Mouse (Mus musculus) cerebellum, adult (tissue): ENCODE measurements around the gene Numb.
"Not testable (repeated sequence)": the region's sequence is repeated elsewhere in the genome, so short reads cannot be mapped to it uniquely, and the experiment has no call there.

Experiments used
- ATAC-seq: cut with Nextera tagmentation; 2 replicates; pipeline ENCODE4 v1.9.2; 2017; ENCODE audit warnings: mild to moderate bottlenecking, moderate library complexity, mixed read lengths; ENCODE audit not compliant: insufficient number of reproducible peaks, low FRiP score, low TSS enrichment

Numb gene

GRCm38 (mm10) chr12:83921535-83922381 is at the start of gene Numb:
TSS of gene Numb (minus strand) at chr12:83921934.
- peak; percentile 99 for ATAC-seq

- ATAC-seq, result no peak
Measured at GRCm38 (mm10) chr12:83965235-83965634, 43.5 kb upstream of the Numb start.

GRCm38 (mm10) chr12:83958278-83958677 is 36.5 kb upstream of the Numb start:
- ATAC-seq, result no peak

GRCm38 (mm10) chr12:83951711-83952575 is 30.2 kb upstream of the Numb start:
- ATAC-seq, result no peak

GRCm38 (mm10) chr12:83950840-83951701 is 29.3 kb upstream of the Numb start:
- peak; percentile 22; the same call in 1 of the 2 replicates for ATAC-seq

GRCm38 (mm10) chr12:83950493-83950839 is 28.7 kb upstream of the Numb start, which contains the start of gene Riox1:
TSS of gene Riox1 (plus strand) at chr12:83950608.
- ATAC-seq, result peak; percentile 93

- no peak for ATAC-seq
Measured at GRCm38 (mm10) chr12:83949776-83950492, 28.2 kb upstream of the Numb start.

- no peak for ATAC-seq
Measured at GRCm38 (mm10) chr12:83949043-83949442, 27.3 kb upstream of the Numb start.

- ATAC-seq, result no peak
Measured at GRCm38 (mm10) chr12:83947260-83947811, 25.6 kb upstream of the Numb start.

GRCm38 (mm10) chr12:83941938-83942337 is 20.2 kb upstream of the Numb start:
- ATAC-seq, result no peak

GRCm38 (mm10) chr12:83940031-83940430 is 18.3 kb upstream of the Numb start:
- no peak for ATAC-seq

- no peak for ATAC-seq
Measured at GRCm38 (mm10) chr12:83939332-83939731, 17.6 kb upstream of the Numb start.

- not testable (repeated sequence) for ATAC-seq
Measured at GRCm38 (mm10) chr12:83938592-83938991, 16.9 kb upstream of the Numb start.

- ATAC-seq, result no peak
Measured at GRCm38 (mm10) chr12:83937600-83937999, 15.9 kb upstream of the Numb start.

- no peak for ATAC-seq
Measured at GRCm38 (mm10) chr12:83929186-83929804, 7.6 kb upstream of the Numb start.

- no peak for ATAC-seq
Measured at GRCm38 (mm10) chr12:83927747-83928146, 6.0 kb upstream of the Numb start.

- ATAC-seq, result no peak
Measured at GRCm38 (mm10) chr12:83926061-83926460, 4.3 kb upstream of the Numb start.

- no peak for ATAC-seq
Measured at GRCm38 (mm10) chr12:83925160-83925703, 3.5 kb upstream of the Numb start.

GRCm38 (mm10) chr12:83924332-83924731 is 2.6 kb upstream of the Numb start:
- ATAC-seq, result no peak
